Mouse (Mus musculus) stomach, embryonic 14.5 days (tissue): Measurements from ENCODE around the gene Saysd1. TPM values are rescaled to one million over a fixed set of nuclear protein-coding genes. Genes with fewer than 3 reads are reported as not detected.

Experiments used
- ATAC-seq: fragments of 200-750 bp; cut with Nextera tagmentation; 2 replicates; pipeline ENCODE4 v1.8.0; 2017; ENCODE audit warnings: low read depth, moderate TSS enrichment; ENCODE audit not compliant: insufficient number of reproducible peaks, insufficient read depth, low FRiP score
- H3K27ac ChIP-seq: fragments of 300-500 bp; sonication (generic); 2 replicates; pipeline ENCODE4 v1.5.1; 2014; ENCODE audit warnings: mild to moderate bottlenecking, low read length, moderate library complexity, mixed read lengths
- H3K27me3 ChIP-seq: fragments of 300-500 bp; sonication (generic); 2 replicates; pipeline ENCODE4 v1.6.1; 2014; ENCODE audit warnings: low read length, control low read depth, mixed read lengths; ENCODE audit not compliant: control insufficient read depth, insufficient read depth
- H3K36me3 ChIP-seq: fragments of 300-500 bp; sonication (generic); 2 replicates; pipeline ENCODE4 v1.6.1; 2014; ENCODE audit warnings: mild to moderate bottlenecking, control low read depth, low read length, moderate library complexity, mixed read lengths; ENCODE audit not compliant: control insufficient read depth, insufficient read depth
- H3K4me1 ChIP-seq: fragments of 300-500 bp; sonication (generic); 2 replicates; pipeline ENCODE4 v1.6.1; 2014; ENCODE audit warnings: low read length, control low read depth, mixed read lengths; ENCODE audit not compliant: control insufficient read depth, insufficient read depth
- H3K4me2 ChIP-seq: fragments of 300-500 bp; sonication (generic); replicated peaks from 2 replicates; pipeline ENCODE4 v1.6.1; 2014; ENCODE audit warnings: low read depth, low read length, control low read depth
- H3K4me3 ChIP-seq: fragments of 300-500 bp; sonication (generic); 2 replicates; pipeline ENCODE4 v1.5.1; 2014; ENCODE audit warnings: low read depth, low read length, control low read depth
- H3K9ac ChIP-seq: fragments of 300-500 bp; sonication (generic); replicated peaks from 2 replicates; pipeline ENCODE4 v1.6.1; 2014; ENCODE audit warnings: low read depth, mild to moderate bottlenecking, control low read depth, low read length, moderate library complexity, mixed read lengths
- H3K9me3 ChIP-seq: fragments of 300-500 bp; sonication (generic); 2 replicates; pipeline ENCODE4 v1.6.1; 2016; ENCODE audit warnings: low read depth, low read length, control low read depth; ENCODE audit not compliant: control insufficient read depth
- WGBS: fragments of 180-500 bp; shearing (Covaris S2); extraction: QIAGEN DNeasy Blood & Tissue Kit; methylation state at CpG from one replicate; pipeline ENCODE4 v1.1.7; 2014; 5-methylcytosine and 5-hydroxymethylcytosine counted together
- polyA plus RNA-seq: library from polyadenylated mRNA; unstranded; fragments of >200 nt; fragmentation: Nextera tagmentation; extraction: Ambion mirVana; gene quantifications from 2 replicates; pipeline ENCODE4 v1.2.1, GENCODE M21; 2014

The Saysd1 gene
- polyA plus RNA-seq, result 15.1 and 16.2 TPM in 2 replicates

- no peak for ATAC-seq
- 86% methylated on average over 16 of the region's 16 CpGs for WGBS
- Histone ChIP-seq H3K36me3 (no peaks in the 10 kb centered on the region), H3K4me1 (no peaks in the 10 kb centered on the region), H3K9me3 (no peaks in the 10 kb centered on the region), H3K4me3 (no peak within 1 kb of the TSS), H3K4me2 (no peak within 1 kb of the TSS), H3K27ac (no peak within 1 kb of the TSS), H3K9ac (no peak within 1 kb of the TSS), H3K27me3 (no peaks in the 10 kb centered on the region)
Measured at GRCm38 (mm10) chr14:20138484-20139355, at the start of gene Saysd1. Saysd1 (minus strand) TSS chr14:20138534.

- Histone ChIP-seq H3K27me3 (no peaks in the 10 kb centered on the region), H3K9ac (no peak overlapping the region), H3K36me3 (no peaks in the 10 kb centered on the region), H3K4me2 (no peak overlapping the region), H3K4me3 (no peak overlapping the region), H3K9me3 (no peaks in the 10 kb centered on the region), H3K27ac (no peak overlapping the region), H3K4me1 (0 out of 2 replicates have a peak, but pooled peaks cover under 1% of the 10 kb centered on the region)
- no peak for ATAC-seq
- WGBS, result 52% methylated on average over 9 of the region's 9 CpGs
Measured at GRCm38 (mm10) chr14:20185426-20185825, 47.1 kb upstream of the Saysd1 start.

GRCm38 (mm10) chr14:20183701-20184100 is 45.4 kb upstream of the Saysd1 start:
- no peak for ATAC-seq
- Histone ChIP-seq H3K27me3 (no peaks in the 10 kb centered on the region), H3K27ac (no peak overlapping the region), H3K4me3 (no peak overlapping the region), H3K4me2 (no peak overlapping the region), H3K36me3 (no peaks in the 10 kb centered on the region), H3K4me1 (peaks cover 10% of the 10 kb centered on the region; the same call in 1 of the 2 replicates), H3K9me3 (no peaks in the 10 kb centered on the region), H3K9ac (no peak overlapping the region)
- 72% methylated on average over 5 of the region's 5 CpGs for WGBS

GRCm38 (mm10) chr14:20182596-20182995 is 44.3 kb upstream of the Saysd1 start:
- H3K4me2 ChIP-seq, result no peak overlapping the region
- H3K4me3 ChIP-seq, result no peak overlapping the region
- H3K36me3 ChIP-seq, result no peaks in the 10 kb centered on the region
- no peak overlapping the region for H3K27ac ChIP-seq
- no peaks in the 10 kb centered on the region for H3K9me3 ChIP-seq
- no peak overlapping the region for H3K9ac ChIP-seq
- ATAC-seq, result no peak
- peaks cover 10% of the 10 kb centered on the region; the same call in 1 of the 2 replicates for H3K4me1 ChIP-seq
- H3K27me3 ChIP-seq, result no peaks in the 10 kb centered on the region
- 68% methylated on average over 7 of the region's 7 CpGs for WGBS

DNA sequence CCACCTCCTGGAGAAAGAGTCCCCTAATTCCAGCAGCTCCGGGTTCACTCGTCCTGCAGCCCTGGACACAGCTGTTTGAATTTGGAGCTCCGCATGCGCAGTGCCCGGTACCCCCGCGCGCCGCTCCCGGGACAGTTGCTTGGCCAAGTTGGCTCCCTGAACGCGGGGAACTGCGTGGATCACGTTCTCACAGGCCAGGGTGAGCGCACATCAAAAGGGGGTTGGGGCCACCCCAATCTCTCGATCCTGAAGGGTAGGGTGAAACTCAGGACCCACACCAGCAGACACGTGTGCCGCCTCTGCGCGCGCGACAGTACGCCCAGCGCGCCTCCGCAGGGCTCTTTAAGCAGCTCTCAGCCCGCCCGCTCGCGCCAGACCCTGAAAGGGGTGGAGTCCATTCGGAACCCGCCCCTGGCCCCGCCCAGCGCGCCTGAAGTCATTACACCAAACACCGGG is 43.2 kb upstream of the Saysd1 start, which contains the start of gene Kcnk5:
Gene Kcnk5, minus strand, starts transcription at position 344 of the 456 bp plus-strand sequence.
- H3K4me2 ChIP-seq, result peak within 1 kb of the TSS; percentile 96
- no peaks in the 10 kb centered on the region for H3K36me3 ChIP-seq
- H3K27me3 ChIP-seq, result no peaks in the 10 kb centered on the region
- H3K9ac ChIP-seq, result peak within 1 kb of the TSS; percentile 45
- H3K27ac ChIP-seq, result no peak within 1 kb of the TSS; the same call in 1 of the 2 replicates
- WGBS, result 1% methylated on average over 36 of the region's 36 CpGs
- H3K9me3 ChIP-seq, result no peaks in the 10 kb centered on the region
- H3K4me1 ChIP-seq, result peaks cover 10% of the 10 kb centered on the region; the same call in 1 of the 2 replicates
- ATAC-seq, result peak; percentile 94
- peak within 1 kb of the TSS; percentile 52 for H3K4me3 ChIP-seq

GRCm38 (mm10) chr14:20180751-20181162 is 42.4 kb upstream of the Saysd1 start:
- H3K4me1 ChIP-seq, result peaks cover 10% of the 10 kb centered on the region; the same call in 1 of the 2 replicates
- peak overlapping the region; percentile 45 for H3K9ac ChIP-seq
- no peaks in the 10 kb centered on the region for H3K9me3 ChIP-seq
- ATAC-seq, result no peak
- no peaks in the 10 kb centered on the region for H3K27me3 ChIP-seq
- under 1% methylated on average over 24 of the region's 24 CpGs for WGBS
- no peak overlapping the region for H3K27ac ChIP-seq
- peak overlapping the region; percentile 52 for H3K4me3 ChIP-seq
- peak overlapping the region; percentile 96 for H3K4me2 ChIP-seq
- no peaks in the 10 kb centered on the region for H3K36me3 ChIP-seq

DNA sequence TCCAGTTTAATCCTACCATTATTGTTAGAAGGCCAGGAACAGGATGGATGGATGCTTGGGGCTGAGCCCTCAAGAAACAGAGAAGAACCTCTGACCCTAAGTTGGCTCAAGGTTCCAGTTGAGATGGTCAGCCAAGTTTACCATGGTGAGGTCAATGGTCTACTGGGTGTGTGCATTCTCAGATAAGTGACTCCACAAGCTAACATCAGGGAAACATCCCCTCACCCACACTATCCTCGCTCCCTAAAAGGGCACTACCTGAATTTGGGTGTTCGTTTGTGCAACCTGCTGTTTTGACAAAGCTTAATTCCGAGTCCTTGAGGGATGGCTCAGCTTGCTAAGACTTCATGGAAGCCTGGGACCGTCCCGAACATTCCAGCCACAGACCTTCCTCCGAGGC is 42.0 kb upstream of the Saysd1 start:
- Histone ChIP-seq H3K27me3 (no peaks in the 10 kb centered on the region), H3K4me2 (peak overlapping the region; percentile 96), H3K36me3 (no peaks in the 10 kb centered on the region), H3K4me3 (peak overlapping the region; percentile 52), H3K9ac (peak overlapping the region; percentile 45), H3K4me1 (peaks cover 10% of the 10 kb centered on the region; the same call in 1 of the 2 replicates), H3K27ac (no peak overlapping the region), H3K9me3 (no peaks in the 10 kb centered on the region)
- ATAC-seq, result no peak
- 7% methylated on average over 6 of the region's 6 CpGs for WGBS

DNA sequence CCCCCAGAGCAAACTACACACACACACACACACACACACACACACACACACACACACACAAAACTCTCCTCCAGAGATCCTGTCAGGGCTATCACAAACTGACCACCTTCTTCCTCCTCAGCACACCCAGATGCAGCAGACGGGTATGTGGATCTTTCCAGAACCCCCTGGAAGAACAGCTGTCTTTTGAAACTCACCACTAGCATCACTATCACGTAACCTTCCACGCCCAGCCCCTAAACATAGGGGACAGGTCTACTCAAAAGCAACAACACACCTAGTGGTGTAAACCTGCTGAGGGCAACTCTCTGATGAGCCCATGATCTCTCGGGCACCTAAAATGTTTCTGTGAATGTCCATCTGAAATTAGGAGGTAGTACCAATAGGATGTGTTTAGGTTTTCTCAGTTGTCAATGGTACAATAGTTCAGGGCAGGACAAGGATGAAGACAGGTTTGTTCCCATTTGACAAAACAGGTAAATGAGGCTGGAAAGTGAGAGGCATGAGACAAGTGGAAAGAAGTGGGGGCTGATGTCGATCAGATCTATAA is 41.5 kb upstream of the Saysd1 start:
- WGBS, result 52% methylated on average over 5 of the region's 5 CpGs
- ATAC-seq, result no peak

More for the DNA sequence above, 41.5 kb upstream of the Saysd1 start:
- Histone ChIP-seq H3K4me3 (peak overlapping the region; percentile 52), H3K4me2 (peak overlapping the region; percentile 96), H3K9me3 (no peaks in the 10 kb centered on the region), H3K36me3 (no peaks in the 10 kb centered on the region), H3K9ac (no peak overlapping the region), H3K27me3 (no peaks in the 10 kb centered on the region), H3K4me1 (peaks cover 10% of the 10 kb centered on the region; the same call in 1 of the 2 replicates), H3K27ac (no peak overlapping the region)
